Mouse (Mus musculus) hindbrain, embryonic 16.5 days (tissue): ENCODE measurements at regions not wholly inside any gene's neighbourhood (a gene's known extent, or its start where the extent isn't known, plus 50 kb on each side); places are given as distances from the start of the nearest gene placed in this dataset.

Experiments used
- ATAC-seq: fragments of 200-750 bp; cut with Nextera tagmentation; 2 replicates; pipeline ENCODE4 v1.8.0; 2017; ENCODE audit warnings: moderate TSS enrichment, moderate library complexity
- H3K27ac ChIP-seq: fragments of 300-500 bp; sonication (generic); 2 replicates; pipeline ENCODE4 v1.5.1; 2014; ENCODE audit warnings: low read depth, mild to moderate bottlenecking, control low read depth, low read length, moderate library complexity
- H3K27me3 ChIP-seq: fragments of 300-500 bp; sonication (generic); replicated peaks from 2 replicates; pipeline ENCODE4 v1.6.1; 2014; ENCODE audit warnings: low read length; ENCODE audit not compliant: control insufficient read depth, insufficient read depth
- H3K36me3 ChIP-seq: fragments of 300-500 bp; sonication (generic); 2 replicates; pipeline ENCODE4 v1.6.1; 2014; ENCODE audit warnings: mild to moderate bottlenecking, low read length, moderate library complexity, mixed read lengths; ENCODE audit not compliant: control insufficient read depth, insufficient read depth
- H3K4me1 ChIP-seq: fragments of 300-500 bp; sonication (generic); 2 replicates; pipeline ENCODE4 v1.6.1; 2014; ENCODE audit warnings: low read depth, low read length; ENCODE audit not compliant: control insufficient read depth, insufficient read depth
- H3K4me2 ChIP-seq: fragments of 300-500 bp; sonication (generic); 2 replicates; pipeline ENCODE4 v1.6.1; 2014; ENCODE audit warnings: mild to moderate bottlenecking, low read length, control low read depth, moderate library complexity
- H3K4me3 ChIP-seq: fragments of 300-500 bp; sonication (generic); 2 replicates; pipeline ENCODE4 v1.5.1; 2014; ENCODE audit warnings: mild to moderate bottlenecking, low read length, control low read depth, moderate library complexity
- H3K9ac ChIP-seq: fragments of 300-500 bp; sonication (generic); 2 replicates; pipeline ENCODE4 v1.6.1; 2014; ENCODE audit warnings: low read depth, mild to moderate bottlenecking, control low read depth, low read length, moderate library complexity
- H3K9me3 ChIP-seq: fragments of 300-500 bp; sonication (generic); 2 replicates; pipeline ENCODE4 v1.6.1; 2014; ENCODE audit warnings: mild to moderate bottlenecking, low read length, moderate library complexity; ENCODE audit not compliant: control insufficient read depth
- WGBS: fragments of 180-500 bp; shearing (Covaris S2); extraction: QIAGEN DNeasy Blood & Tissue Kit; methylation state at CpG from one replicate; pipeline ENCODE4 v1.1.7; 2014; 5-methylcytosine and 5-hydroxymethylcytosine counted together

DNA sequence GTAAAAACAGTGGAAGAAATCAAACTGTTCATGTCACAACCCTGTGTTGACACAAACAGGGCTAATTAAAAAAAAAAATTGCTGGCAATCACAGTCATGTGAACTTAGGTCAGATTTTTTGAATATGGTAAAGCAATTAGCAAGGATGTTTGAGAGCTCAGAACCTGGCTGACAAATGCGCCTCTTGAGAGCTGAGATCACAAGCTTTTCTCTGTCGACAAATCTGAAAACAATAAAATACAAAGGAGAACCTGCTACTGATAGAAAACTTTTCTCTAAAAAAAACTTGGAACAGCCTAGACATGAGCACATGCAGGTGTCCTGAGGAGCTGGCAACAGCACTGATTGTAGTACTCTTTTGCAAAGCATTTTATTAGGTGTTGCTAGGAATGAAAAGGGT lies 583.6 kb downstream of the Ptprc start:
- no peaks in the 10 kb centered on the region for H3K36me3 ChIP-seq
- ATAC-seq, result no peak
- H3K27me3 ChIP-seq, result no peaks in the 10 kb centered on the region
- H3K4me1 ChIP-seq, result no peaks in the 10 kb centered on the region
- 60% methylated on average over 2 of the region's 2 CpGs for WGBS
- 0 out of 2 replicates have a peak, but pooled peaks cover 2% of the 10 kb centered on the region for H3K9me3 ChIP-seq
- H3K27ac ChIP-seq, result no peak overlapping the region
- H3K4me2 ChIP-seq, result no peak overlapping the region
- no peak overlapping the region for H3K9ac ChIP-seq
- H3K4me3 ChIP-seq, result no peak overlapping the region

DNA sequence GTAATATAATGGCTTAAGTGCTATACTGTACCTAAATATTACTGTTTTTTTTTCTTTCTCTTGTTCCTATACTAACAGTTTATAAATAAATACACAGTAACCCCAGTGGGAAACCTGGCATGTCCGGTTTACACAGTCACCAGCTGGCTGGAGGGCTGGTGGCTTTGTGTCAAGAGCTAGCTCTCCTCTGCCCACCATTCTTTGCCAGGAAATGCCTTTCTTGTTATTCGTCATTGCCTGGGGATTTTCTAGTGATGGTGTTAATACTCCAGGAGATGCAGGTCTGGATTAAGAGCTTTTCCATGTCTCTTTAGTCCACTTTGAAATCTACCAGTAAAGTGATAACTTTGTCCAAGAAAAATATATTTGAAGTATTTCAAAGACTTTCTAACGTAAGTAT lies 584.2 kb downstream of the Ptprc start:
- Histone ChIP-seq H3K9me3 (no peaks in the 10 kb centered on the region), H3K36me3 (no peaks in the 10 kb centered on the region), H3K4me3 (no peak overlapping the region), H3K4me1 (no peaks in the 10 kb centered on the region), H3K4me2 (no peak overlapping the region), H3K27ac (no peak overlapping the region), H3K27me3 (no peaks in the 10 kb centered on the region), H3K9ac (no peak overlapping the region)
- 45% methylated on average over 3 of the region's 3 CpGs for WGBS
- ATAC-seq, result no peak

DNA sequence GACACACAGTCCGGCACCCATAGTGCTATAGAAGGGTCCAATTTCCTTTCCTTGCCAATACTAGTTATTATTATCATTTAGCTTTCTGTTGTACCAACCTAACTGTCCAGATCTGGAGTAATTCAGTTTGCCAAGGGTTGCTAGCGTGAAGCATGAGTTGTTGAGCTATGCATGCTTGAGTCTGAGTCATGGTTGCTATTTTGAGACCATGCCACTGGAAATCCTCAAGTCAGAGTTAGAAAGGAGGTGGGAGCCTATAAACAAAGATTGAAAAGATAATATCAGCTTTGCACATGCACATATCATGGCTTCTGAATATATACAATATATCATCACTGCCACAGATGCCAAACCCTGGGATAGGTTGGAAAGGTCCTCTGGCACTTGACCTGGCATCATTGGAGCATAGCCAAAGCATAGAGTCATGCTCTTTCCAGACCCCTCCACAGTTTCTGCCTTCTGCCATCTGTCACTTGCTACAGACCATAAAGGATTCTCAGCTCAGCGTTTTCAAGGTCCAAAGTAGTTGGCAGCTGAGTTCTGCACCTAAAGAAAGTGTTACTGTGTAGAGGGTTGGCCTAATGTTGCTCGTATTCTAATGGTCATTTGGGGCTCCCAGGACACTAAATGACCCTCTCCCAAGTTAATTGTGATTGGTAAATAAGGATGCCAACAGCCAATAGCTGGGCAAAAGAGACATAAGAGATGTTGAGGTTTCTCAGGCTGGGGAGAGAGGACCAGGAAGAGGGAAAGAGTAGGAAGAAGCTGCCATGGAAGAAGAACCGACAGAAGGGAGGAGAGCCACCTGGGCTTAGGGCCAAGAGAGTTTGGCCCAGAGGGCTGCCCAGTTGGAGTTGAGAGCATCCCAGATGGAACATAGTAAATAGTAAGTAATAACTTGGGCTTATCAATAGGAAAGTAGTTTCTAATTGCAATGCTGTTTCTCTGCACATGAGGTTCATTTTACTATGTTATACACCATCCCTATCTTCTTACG lies 586.9 kb downstream of the Ptprc start:
- Histone ChIP-seq H3K27ac (no peak overlapping the region), H3K4me2 (no peak overlapping the region), H3K9me3 (no peaks in the 10 kb centered on the region), H3K4me3 (no peak overlapping the region), H3K4me1 (no peaks in the 10 kb centered on the region), H3K36me3 (no peaks in the 10 kb centered on the region), H3K9ac (no peak overlapping the region), H3K27me3 (no peaks in the 10 kb centered on the region)
- WGBS, result 85% methylated on average over 6 of the region's 6 CpGs
- no peak for ATAC-seq

DNA sequence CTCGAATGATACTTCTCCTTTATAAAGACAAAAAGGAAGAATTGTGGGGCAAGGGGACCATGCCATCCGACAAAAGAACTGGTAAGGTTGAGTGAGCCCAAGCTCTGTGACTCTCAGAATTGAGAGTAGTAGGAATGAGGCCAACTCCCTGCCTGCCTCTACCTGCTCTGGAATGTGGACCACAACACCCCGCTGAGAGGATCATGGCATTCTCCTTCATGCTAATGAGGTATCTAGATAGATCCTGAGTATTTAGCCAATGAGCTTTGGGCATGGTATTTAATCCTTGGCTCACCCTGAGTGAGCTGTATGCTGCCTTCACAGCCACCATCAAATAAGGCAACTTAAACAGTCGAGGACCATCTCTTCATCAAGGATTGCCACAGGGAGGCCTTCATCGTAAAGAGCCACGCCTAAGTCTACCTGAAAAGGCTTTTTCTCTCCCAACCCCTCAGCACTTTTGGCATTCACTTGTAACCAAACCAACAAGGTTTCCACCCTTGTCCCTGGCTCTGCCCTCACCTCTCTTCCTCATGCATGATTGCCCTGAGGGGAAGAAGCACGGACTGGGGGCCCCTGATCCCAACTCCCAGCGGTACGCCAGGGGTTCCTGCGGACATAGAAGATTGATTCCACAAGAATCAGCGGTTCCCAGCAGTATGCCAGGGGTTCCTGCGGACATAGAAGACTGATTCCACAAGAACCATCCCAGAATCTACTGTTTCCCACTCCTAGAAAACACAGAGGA lies 587.9 kb downstream of the Ptprc start:
- Histone ChIP-seq H3K9me3 (no peaks in the 10 kb centered on the region), H3K9ac (no peak overlapping the region), H3K4me3 (no peak overlapping the region), H3K36me3 (no peaks in the 10 kb centered on the region), H3K4me1 (no peaks in the 10 kb centered on the region), H3K27ac (no peak overlapping the region), H3K27me3 (no peaks in the 10 kb centered on the region), H3K4me2 (no peak overlapping the region)
- whole genome bisulfite sequencing, result 85% methylated on average over 12 of the region's 12 CpGs
- no peak for ATAC-seq

DNA sequence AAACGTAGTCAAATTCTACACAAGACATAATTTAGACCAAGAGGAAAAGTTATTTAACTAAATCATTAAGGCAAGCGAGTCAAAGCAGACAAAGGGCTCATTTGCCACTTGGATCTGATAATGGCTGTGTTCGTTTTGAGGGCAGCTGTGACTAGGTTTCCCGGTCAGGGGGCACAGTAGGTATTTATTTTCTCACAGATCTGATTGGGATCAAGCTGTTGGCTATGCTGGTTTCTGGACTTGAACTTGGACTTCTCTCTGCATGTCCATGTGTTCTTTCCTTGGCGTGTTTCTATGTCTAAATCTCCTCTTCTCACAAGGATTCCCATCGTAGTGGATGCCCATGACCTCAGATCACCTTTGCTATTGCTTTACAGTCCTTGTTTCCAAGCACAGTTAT lies 590.8 kb downstream of the Ptprc start:
- Histone ChIP-seq H3K27me3 (no peaks in the 10 kb centered on the region), H3K36me3 (no peaks in the 10 kb centered on the region), H3K9ac (no peak overlapping the region), H3K4me3 (no peak overlapping the region), H3K4me1 (no peaks in the 10 kb centered on the region), H3K9me3 (no peaks in the 10 kb centered on the region), H3K27ac (no peak overlapping the region), H3K4me2 (no peak overlapping the region)
- WGBS, result 68% methylated on average over 6 of the region's 6 CpGs
- ATAC-seq, result no peak

DNA sequence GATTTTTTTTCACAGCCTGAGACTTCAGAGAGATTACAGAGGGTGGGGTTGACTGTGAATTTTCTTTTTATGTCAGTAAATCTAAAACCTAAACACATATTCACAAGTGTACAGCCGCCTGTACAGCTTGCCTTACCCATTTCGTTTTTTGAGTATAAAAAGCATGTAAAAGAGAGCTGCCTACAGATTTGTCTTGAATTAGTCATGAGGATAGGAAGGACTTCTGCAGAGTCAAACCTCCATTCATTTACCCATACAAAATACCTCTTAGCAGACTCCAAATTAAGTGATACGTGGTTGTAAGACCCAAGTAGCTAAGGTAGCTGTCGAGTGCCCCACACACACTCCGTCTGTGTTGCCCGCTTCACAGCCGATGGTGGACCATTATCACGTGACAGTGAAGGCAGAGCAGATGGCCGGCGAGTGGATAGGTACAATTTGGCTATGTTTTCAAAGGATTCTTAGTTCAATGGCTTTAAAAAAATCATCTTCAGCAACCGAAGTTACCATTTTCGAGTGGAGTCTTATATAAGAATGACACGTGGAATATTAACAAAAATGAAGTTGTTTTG lies 591.3 kb downstream of the Ptprc start:
- H3K27ac ChIP-seq, result no peak overlapping the region
- H3K4me1 ChIP-seq, result no peaks in the 10 kb centered on the region
- H3K4me3 ChIP-seq, result no peak overlapping the region
- H3K27me3 ChIP-seq, result no peaks in the 10 kb centered on the region
- WGBS, result 90% methylated on average over 13 of the region's 13 CpGs
- H3K4me2 ChIP-seq, result no peak overlapping the region
- no peak overlapping the region for H3K9ac ChIP-seq
- no peak for ATAC-seq
- no peaks in the 10 kb centered on the region for H3K9me3 ChIP-seq
- H3K36me3 ChIP-seq, result no peaks in the 10 kb centered on the region

DNA sequence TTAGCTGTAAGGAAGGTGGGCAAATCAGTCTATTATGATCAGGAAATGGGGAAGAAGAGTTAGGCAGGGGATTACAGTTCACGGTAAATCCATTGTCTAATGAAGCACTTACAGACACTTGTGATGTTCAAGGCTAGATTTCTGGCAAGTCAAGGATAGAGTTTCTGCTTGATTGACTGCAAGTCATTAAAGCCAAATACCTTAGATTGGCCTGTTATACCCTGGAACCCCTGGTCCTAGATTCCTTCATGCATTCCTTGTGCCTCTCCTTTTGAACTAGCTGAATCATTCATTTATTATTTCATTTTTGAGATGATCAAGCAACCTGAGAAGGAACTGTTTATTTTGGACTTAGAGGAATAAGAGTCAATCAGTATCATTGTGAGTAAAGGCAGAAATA lies 597.9 kb downstream of the Ptprc start:
- H3K4me3 ChIP-seq, result no peak overlapping the region

DNA sequence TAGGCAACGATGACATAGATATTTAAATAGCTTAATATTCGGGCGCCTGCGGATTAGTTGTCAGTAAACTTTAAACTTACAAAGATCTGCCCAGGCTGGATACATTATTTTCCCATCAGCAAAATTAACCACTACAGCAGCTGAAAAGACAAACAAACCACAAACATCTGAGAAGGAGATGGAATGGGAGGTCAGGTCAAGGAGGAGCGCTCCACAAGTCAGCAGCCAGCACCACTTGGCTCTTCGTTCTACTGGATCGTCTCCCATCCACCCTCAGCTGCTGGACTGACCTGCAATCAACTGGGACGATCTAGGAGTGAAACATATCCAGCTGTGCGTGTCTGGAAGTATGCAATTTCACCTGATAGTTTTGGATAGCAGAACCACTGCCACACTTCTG lies 599.3 kb downstream of the Ptprc start:
- ATAC-seq, result no peak
- 87% methylated on average over 9 of the region's 9 CpGs for WGBS
- H3K4me2 ChIP-seq, result no peak overlapping the region

More for the DNA sequence above, 597.9 kb downstream of the Ptprc start:
- H3K9me3 ChIP-seq, result no peaks in the 10 kb centered on the region
- 88% methylated on average over 1 of the region's 1 CpGs for WGBS
- no peak for ATAC-seq
- H3K27ac ChIP-seq, result no peak overlapping the region
- H3K27me3 ChIP-seq, result no peaks in the 10 kb centered on the region
- no peaks in the 10 kb centered on the region for H3K4me1 ChIP-seq
- H3K36me3 ChIP-seq, result no peaks in the 10 kb centered on the region
- H3K4me2 ChIP-seq, result no peak overlapping the region
- H3K9ac ChIP-seq, result no peak overlapping the region

DNA sequence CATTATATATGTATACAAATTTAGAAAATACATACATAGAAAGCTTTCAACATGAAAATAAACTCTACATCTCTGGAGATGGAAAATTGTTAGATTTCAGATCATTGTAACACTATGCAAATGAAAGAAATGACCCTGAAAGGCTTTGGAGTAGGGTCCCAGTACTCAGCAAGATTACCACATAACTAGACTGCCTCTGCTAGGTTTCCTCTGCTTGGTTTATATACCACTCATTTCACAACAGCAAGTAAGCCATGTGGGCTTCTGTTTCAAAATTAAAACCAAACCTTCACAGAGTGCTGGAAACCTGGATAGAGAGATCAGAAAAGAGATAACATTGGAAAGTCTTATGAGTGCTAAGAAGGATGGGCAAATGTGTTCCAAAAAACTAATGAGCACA lies 600.1 kb downstream of the Ptprc start:
- H3K4me3 ChIP-seq, result no peak overlapping the region
- H3K4me2 ChIP-seq, result no peak overlapping the region
- no peaks in the 10 kb centered on the region for H3K27me3 ChIP-seq
- no peak overlapping the region for H3K9ac ChIP-seq
- H3K9me3 ChIP-seq, result no peaks in the 10 kb centered on the region
- no peak for ATAC-seq
- no peak overlapping the region for H3K27ac ChIP-seq
- H3K4me1 ChIP-seq, result no peaks in the 10 kb centered on the region
- no peaks in the 10 kb centered on the region for H3K36me3 ChIP-seq

More for the DNA sequence above, 599.3 kb downstream of the Ptprc start:
- H3K9ac ChIP-seq, result no peak overlapping the region
- H3K27ac ChIP-seq, result no peak overlapping the region
- H3K9me3 ChIP-seq, result no peaks in the 10 kb centered on the region
- no peaks in the 10 kb centered on the region for H3K27me3 ChIP-seq
- H3K36me3 ChIP-seq, result no peaks in the 10 kb centered on the region
- no peak overlapping the region for H3K4me3 ChIP-seq
- H3K4me1 ChIP-seq, result no peaks in the 10 kb centered on the region
